Mouse (Mus musculus): ENCODE measurements around the gene Tead1. TPM values are rescaled to one million over a fixed set of nuclear protein-coding genes. Genes with fewer than 3 reads are reported as not detected.

Tead1 gene
- polyA plus RNA-seq, 1 experiment = 18.8 TPM

GRCm38 (mm10) chr7:112713509-112713908, 34.4 kb downstream of the Tead1 start:
- Histone ChIP-seq H3K4me3 (no peak overlapping the region), H3K36me3 (ENCODE audit: control insufficient read depth, insufficient read depth) (no peaks in the 10 kb centered on the region), H3K79me2 (ENCODE audit: control insufficient read depth, insufficient read depth) (peaks cover 95% of the 10 kb centered on the region), H3K27me3 (ENCODE audit: control insufficient read depth, insufficient read depth, insufficient read length) (no peaks in the 10 kb centered on the region), H3ac (ENCODE audit: control insufficient read depth, insufficient read length) (no peak overlapping the region), H3K4me2 (ENCODE audit: low read depth) (peak overlapping the region; percentile 52)
- TF ChIP-seq REST (IDR thresholded peaks at IDR 0.05; ENCODE audit: insufficient read depth, insufficient read length) = no peak
- TF ChIP-seq MAX (IDR thresholded peaks at IDR 0.05; ENCODE audit: low read depth) = no peak
- TF ChIP-seq POLR2A (IDR thresholded peaks at IDR 0.05; ENCODE audit: insufficient read length, low read depth) = no peak
- TF ChIP-seq POLR2AphosphoS2 (IDR thresholded peaks at IDR 0.05; ENCODE audit: insufficient read length, low read depth) = no peak
- TF ChIP-seq MYOD1 (IDR thresholded peaks at IDR 0.05; ENCODE audit: control insufficient read depth in 1 of 3, insufficient read length in 2 of 3, low read depth in 2 of 3) = no peak
- no peak for TF ChIP-seq CEBPB (IDR thresholded peaks at IDR 0.05; ENCODE audit: insufficient read depth, poor library complexity, severe bottlenecking)
- no peak for TF ChIP-seq TCF3 (IDR thresholded peaks at IDR 0.05; ENCODE audit: insufficient read length, low read depth)
- no peak for TF ChIP-seq E2F4 (IDR thresholded peaks at IDR 0.05; ENCODE audit: insufficient read depth)
- TF ChIP-seq TCF12 (IDR thresholded peaks at IDR 0.05; ENCODE audit: insufficient read depth, poor library complexity, severe bottlenecking) = no peak
- no peak for TF ChIP-seq MYOG (IDR thresholded peaks at IDR 0.05; ENCODE audit: control insufficient read depth in 1 of 3, insufficient read depth in 1 of 3, insufficient read length in 2 of 3, low read depth in 2 of 3)
- TF ChIP-seq USF1 (IDR thresholded peaks at IDR 0.05; ENCODE audit: low read depth) = no peak
- TF ChIP-seq SRF (IDR thresholded peaks at IDR 0.05; ENCODE audit: control insufficient read depth, insufficient read length, low read depth) = no peak

- Histone ChIP-seq H3K4me3 (no peak overlapping the region), H3ac (ENCODE audit: control insufficient read depth, insufficient read length) (no peak overlapping the region), H3K27me3 (ENCODE audit: control insufficient read depth, insufficient read depth, insufficient read length) (no peaks in the 10 kb centered on the region), H3K79me2 (ENCODE audit: control insufficient read depth, insufficient read depth) (peaks cover 95% of the 10 kb centered on the region), H3K36me3 (ENCODE audit: control insufficient read depth, insufficient read depth) (no peaks in the 10 kb centered on the region), H3K4me2 (ENCODE audit: low read depth) (peak overlapping the region; percentile 52)
- TF ChIP-seq CEBPB (IDR thresholded peaks at IDR 0.05; ENCODE audit: insufficient read depth, poor library complexity, severe bottlenecking) = no peak
- TF ChIP-seq POLR2AphosphoS2 (IDR thresholded peaks at IDR 0.05; ENCODE audit: insufficient read length, low read depth) = no peak
- TF ChIP-seq MYOD1 (IDR thresholded peaks at IDR 0.05; ENCODE audit: control insufficient read depth in 1 of 3, insufficient read length in 2 of 3, low read depth in 2 of 3) = no peak
- TF ChIP-seq TCF12 (IDR thresholded peaks at IDR 0.05; ENCODE audit: insufficient read depth, poor library complexity, severe bottlenecking) = no peak
- no peak for TF ChIP-seq REST (IDR thresholded peaks at IDR 0.05; ENCODE audit: insufficient read depth, insufficient read length)
- no peak for TF ChIP-seq MYOG (IDR thresholded peaks at IDR 0.05; ENCODE audit: control insufficient read depth in 1 of 3, insufficient read depth in 1 of 3, insufficient read length in 2 of 3, low read depth in 2 of 3)
These were observed 35.7 kb downstream of the Tead1 start for GRCm38 (mm10) chr7:112714783-112715182.

- Histone ChIP-seq H3K4me3 (no peak overlapping the region), H3K4me2 (ENCODE audit: low read depth) (peak overlapping the region; percentile 66)
These were observed 37.6 kb downstream of the Tead1 start for GRCm38 (mm10) chr7:112716701-112717100.

GRCm38 (mm10) chr7:112717676-112718075, 38.6 kb downstream of the Tead1 start:
- Histone ChIP-seq H3K4me3 (no peak overlapping the region), H3K4me2 (ENCODE audit: low read depth) (peak overlapping the region; percentile 66), H3K36me3 (ENCODE audit: control insufficient read depth, insufficient read depth) (no peaks in the 10 kb centered on the region), H3ac (ENCODE audit: control insufficient read depth, insufficient read length) (no peak overlapping the region), H3K27me3 (ENCODE audit: control insufficient read depth, insufficient read depth, insufficient read length) (no peaks in the 10 kb centered on the region), H3K79me2 (ENCODE audit: control insufficient read depth, insufficient read depth) (peaks cover 91% of the 10 kb centered on the region)
- TF ChIP-seq POLR2AphosphoS2 (IDR thresholded peaks at IDR 0.05; ENCODE audit: insufficient read length, low read depth) (no peak), USF1 (IDR thresholded peaks at IDR 0.05; ENCODE audit: low read depth) (no peak), MAX (IDR thresholded peaks at IDR 0.05; ENCODE audit: low read depth) (no peak), REST (IDR thresholded peaks at IDR 0.05; ENCODE audit: insufficient read depth, insufficient read length) (no peak), MYOG (IDR thresholded peaks at IDR 0.05; ENCODE audit: control insufficient read depth in 1 of 3, insufficient read depth in 1 of 3, insufficient read length in 2 of 3, low read depth in 2 of 3) (no peak), TCF3 (IDR thresholded peaks at IDR 0.05; ENCODE audit: insufficient read length, low read depth) (no peak)

More at GRCm38 (mm10) chr7:112716701-112717100, 37.6 kb downstream of the Tead1 start:
- H3K79me2 ChIP-seq (ENCODE audit: control insufficient read depth, insufficient read depth) = peaks cover 91% of the 10 kb centered on the region
- no peaks in the 10 kb centered on the region for H3K27me3 ChIP-seq (ENCODE audit: control insufficient read depth, insufficient read depth, insufficient read length)
- TF ChIP-seq REST (IDR thresholded peaks at IDR 0.05; ENCODE audit: insufficient read depth, insufficient read length) = no peak
- no peak for TF ChIP-seq MYOG (IDR thresholded peaks at IDR 0.05; ENCODE audit: control insufficient read depth in 1 of 3, insufficient read depth in 1 of 3, insufficient read length in 2 of 3, low read depth in 2 of 3)
- TF ChIP-seq TCF12 (IDR thresholded peaks at IDR 0.05; ENCODE audit: insufficient read depth, poor library complexity, severe bottlenecking) = no peak
- no peak for TF ChIP-seq MAX (IDR thresholded peaks at IDR 0.05; ENCODE audit: low read depth)
- TF ChIP-seq USF1 (IDR thresholded peaks at IDR 0.05; ENCODE audit: low read depth) = no peak
- TF ChIP-seq CEBPB (IDR thresholded peaks at IDR 0.05; ENCODE audit: insufficient read depth, poor library complexity, severe bottlenecking) = no peak
- no peak for TF ChIP-seq POLR2A (IDR thresholded peaks at IDR 0.05; ENCODE audit: insufficient read length, low read depth)
- TF ChIP-seq E2F4 (IDR thresholded peaks at IDR 0.05; ENCODE audit: insufficient read depth) = no peak
- no peak for TF ChIP-seq TCF3 (IDR thresholded peaks at IDR 0.05; ENCODE audit: insufficient read length, low read depth)
- no peak for TF ChIP-seq POLR2AphosphoS2 (IDR thresholded peaks at IDR 0.05; ENCODE audit: insufficient read length, low read depth)
- TF ChIP-seq SRF (IDR thresholded peaks at IDR 0.05; ENCODE audit: control insufficient read depth, insufficient read length, low read depth) = no peak
- no peak for TF ChIP-seq MYOD1 (IDR thresholded peaks at IDR 0.05; ENCODE audit: control insufficient read depth in 1 of 3, insufficient read length in 2 of 3, low read depth in 2 of 3)
- H3K36me3 ChIP-seq (ENCODE audit: control insufficient read depth, insufficient read depth) = no peaks in the 10 kb centered on the region
- H3ac ChIP-seq (ENCODE audit: control insufficient read depth, insufficient read length) = no peak overlapping the region

Data from myocyte (in vitro differentiated cells).